Mouse (Mus musculus): ENCODE results near the gene Tspan12. TPM values are rescaled to one million over a fixed set of nuclear protein-coding genes. Genes with fewer than 3 reads are reported as not detected.

The Tspan12 gene
- polyA plus RNA-seq, 1 experiment from 2014 or later: 60.7 TPM

Other genes with a start within 250 kb of the Tspan12 start
- gene Ing3, start 97.1 kb upstream of the Tspan12 start, polyA plus RNA-seq (2014; fragmentation: Nextera tagmentation; extraction: Ambion mirVana): 57.7 and 64.0 TPM in 2 replicates
- gene Cped1, start 133.4 kb upstream of the Tspan12 start, polyA plus RNA-seq (2014; fragmentation: Nextera tagmentation; extraction: Ambion mirVana): 4.3 and 5.2 TPM in 2 replicates